Mouse (Mus musculus): ENCODE data around the gene Kng1.

The Kng1 gene

GRCm38 (mm10) chr16:23115486-23115885 lies 57.8 kb downstream of the Kng1 start:
- DNase-seq = no peak

- no peak for DNase-seq
Observed at GRCm38 (mm10) chr16:23117173-23117572, 59.5 kb downstream of the Kng1 start.

GRCm38 (mm10) chr16:23122446-23122845 lies 64.8 kb downstream of the Kng1 start:
- DNase-seq = no peak

- DNase-seq = no peak
Observed at GRCm38 (mm10) chr16:23123104-23123503, 65.4 kb downstream of the Kng1 start.

- DNase-seq = no peak
Observed at GRCm38 (mm10) chr16:23124398-23124797, 66.7 kb downstream of the Kng1 start.

GRCm38 (mm10) chr16:23127311-23127672 lies 69.6 kb downstream of the Kng1 start:
- DNase-seq = no peak

GRCm38 (mm10) chr16:23127673-23128375 lies 70.2 kb downstream of the Kng1 start, which contains the start of gene Rfc4:
Gene Rfc4 (minus strand): TSS chr16:23127737.
- peak; percentile 91 for DNase-seq

GRCm38 (mm10) chr16:23130303-23130702 lies 72.6 kb downstream of the Kng1 start:
- no peak for DNase-seq
